Mouse (Mus musculus) cerebral cortex, adult 2 months (tissue): ENCODE results near the gene Pmpca.

Experiments used
- whole genome bisulfite sequencing: fragments of 180-500 bp; shearing (Covaris S2); methylation state at CpG from one replicate; pipeline ENCODE4 v1.1.7; 2018; 5-methylcytosine and 5-hydroxymethylcytosine counted together

Pmpca gene

DNA sequence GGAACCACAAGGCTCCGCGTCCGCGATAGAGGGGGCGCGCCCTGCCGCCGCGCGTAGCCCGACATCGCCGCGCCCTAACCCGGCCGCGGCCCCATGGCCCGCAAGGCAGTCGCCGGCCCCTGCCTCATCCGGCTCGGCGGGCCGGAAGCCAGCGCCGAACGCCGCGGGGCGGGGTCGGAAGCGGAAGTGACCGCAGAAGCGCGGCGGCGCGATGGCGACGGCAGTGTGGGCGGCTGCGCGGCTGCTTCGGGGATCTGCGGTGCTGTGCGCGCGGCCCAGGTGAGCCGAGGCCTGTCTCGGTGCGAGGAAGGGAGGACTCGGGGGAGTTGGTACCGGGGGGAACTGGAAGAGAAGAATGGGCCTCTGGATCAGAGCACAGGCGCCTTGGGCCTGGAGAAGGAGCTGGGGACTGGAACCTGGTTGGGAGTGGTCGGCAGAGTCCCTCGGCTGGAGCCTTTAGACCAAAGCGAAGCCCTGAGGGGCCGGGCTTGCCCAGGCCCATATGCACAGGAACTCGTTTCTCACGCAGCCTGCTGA lies at the start of gene Pmpca, which contains the start of gene Entr1:
Gene Pmpca, plus strand, starts transcription at position 186 of the 537 bp plus-strand sequence.
Gene Entr1, minus strand, starts transcription at position 163 of the 537 bp plus-strand sequence.
- WGBS, result under 1% methylated on average over 59 of the region's 60 CpGs

- 44% methylated on average over 2 of the region's 2 CpGs for WGBS
These were observed 47.6 kb upstream of the Pmpca start for GRCm38 (mm10) chr2:26341510-26341981.

- WGBS, result 36% methylated on average over 10 of the region's 10 CpGs
These were observed 47.1 kb upstream of the Pmpca start for GRCm38 (mm10) chr2:26342044-26342443.

- WGBS, result 71% methylated on average over 11 of the region's 11 CpGs
These were observed 46.3 kb upstream of the Pmpca start for GRCm38 (mm10) chr2:26342609-26343490.

- 61% methylated on average over 6 of the region's 6 CpGs for WGBS
These were observed 40.9 kb upstream of the Pmpca start for GRCm38 (mm10) chr2:26348241-26348640.

DNA sequence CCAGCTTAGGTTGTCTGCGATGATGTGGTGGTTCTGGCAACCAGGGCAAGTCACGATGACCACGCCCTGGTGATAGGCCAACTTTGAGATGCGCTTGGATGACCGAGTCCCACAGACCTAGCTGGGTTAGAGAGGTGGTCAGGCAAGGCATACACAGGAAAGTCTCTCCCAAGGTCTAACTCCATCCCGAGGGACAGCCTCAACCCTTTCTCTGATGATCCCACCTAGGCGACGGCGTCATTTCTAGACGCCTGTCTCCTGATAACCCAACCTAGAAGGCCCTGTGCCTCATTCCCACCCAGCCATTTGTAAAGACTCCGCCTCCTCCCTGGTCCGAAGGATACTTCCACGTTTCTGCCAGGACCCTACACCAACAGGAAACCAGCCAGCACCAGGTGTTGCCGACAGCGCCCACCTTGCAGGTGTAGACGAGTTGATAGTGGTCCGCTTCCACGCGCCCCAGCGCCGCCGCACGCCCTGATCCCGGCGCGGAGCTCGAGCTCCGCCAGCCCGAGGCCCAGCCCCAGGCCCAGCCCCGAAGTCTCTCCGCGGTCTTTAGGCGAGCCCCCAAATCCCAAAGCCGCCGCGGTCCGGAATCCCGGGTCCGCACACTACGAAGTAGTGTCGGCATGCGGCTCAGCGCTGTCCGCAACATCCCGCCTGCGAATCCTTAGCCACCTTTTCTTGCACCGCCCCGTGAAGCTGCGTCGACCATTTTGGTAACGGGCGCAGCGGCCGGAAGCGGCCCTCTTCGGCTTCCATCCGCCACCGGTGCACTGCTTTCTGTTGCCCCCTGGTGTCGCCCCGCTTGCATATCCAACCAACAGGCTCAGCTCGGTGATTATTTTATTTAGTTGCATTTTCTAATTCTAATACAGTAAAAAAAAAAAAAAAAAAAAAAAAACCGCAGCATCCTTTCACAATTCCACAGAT lies 37.5 kb upstream of the Pmpca start, which contains the start of gene Dnlz:
Gene Dnlz, minus strand, starts transcription at position 753 of the 933 bp plus-strand sequence.
- 2% methylated on average over 62 of the region's 62 CpGs for WGBS

- 2% methylated on average over 36 of the region's 36 CpGs for WGBS
These were observed 36.7 kb upstream of the Pmpca start for GRCm38 (mm10) chr2:26352291-26352910.

DNA sequence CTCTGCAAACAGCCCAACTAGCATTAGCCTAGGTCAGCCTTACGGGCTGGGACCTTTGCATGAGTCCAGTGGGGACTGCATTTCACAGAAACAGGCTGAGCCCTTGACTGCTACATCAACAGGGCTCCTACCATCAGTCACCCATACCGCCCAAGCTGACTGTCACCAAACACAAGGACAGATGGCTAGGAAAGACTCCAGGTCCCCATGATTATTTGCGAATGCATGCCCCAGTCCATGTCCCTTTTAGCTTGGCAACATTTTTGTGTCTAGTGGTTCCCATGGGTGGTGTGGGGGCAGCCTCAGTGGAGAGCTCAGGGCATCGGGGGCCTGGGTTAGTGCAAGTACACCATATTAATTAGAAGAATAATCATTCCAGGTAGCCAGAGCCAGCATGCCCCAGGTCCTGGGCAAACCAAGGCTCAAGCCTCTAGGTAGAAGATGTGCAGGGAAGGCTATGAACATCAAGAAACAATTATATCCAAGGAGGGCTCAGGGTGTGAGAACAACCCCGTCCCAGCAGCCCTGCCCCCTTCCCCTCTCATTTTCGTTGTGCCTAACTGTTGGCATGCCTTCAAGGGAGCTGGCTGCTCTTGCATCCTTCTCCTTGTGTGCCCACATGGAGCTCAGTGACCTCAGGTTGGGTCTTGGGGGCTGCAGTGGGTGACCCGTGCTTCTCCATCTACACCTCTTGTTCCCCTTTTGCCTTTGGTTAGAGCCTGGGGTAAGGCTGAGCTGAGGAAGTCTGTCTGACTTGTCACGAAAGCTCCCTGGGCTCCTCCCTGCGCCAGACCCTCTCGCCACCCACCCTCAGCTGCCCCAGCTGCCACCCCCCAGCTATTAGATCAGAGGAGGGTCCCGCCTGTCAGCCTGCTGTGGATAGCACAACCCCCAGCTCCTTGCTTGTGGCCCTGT lies 35.8 kb upstream of the Pmpca start:
- WGBS, result 74% methylated on average over 11 of the region's 11 CpGs

DNA sequence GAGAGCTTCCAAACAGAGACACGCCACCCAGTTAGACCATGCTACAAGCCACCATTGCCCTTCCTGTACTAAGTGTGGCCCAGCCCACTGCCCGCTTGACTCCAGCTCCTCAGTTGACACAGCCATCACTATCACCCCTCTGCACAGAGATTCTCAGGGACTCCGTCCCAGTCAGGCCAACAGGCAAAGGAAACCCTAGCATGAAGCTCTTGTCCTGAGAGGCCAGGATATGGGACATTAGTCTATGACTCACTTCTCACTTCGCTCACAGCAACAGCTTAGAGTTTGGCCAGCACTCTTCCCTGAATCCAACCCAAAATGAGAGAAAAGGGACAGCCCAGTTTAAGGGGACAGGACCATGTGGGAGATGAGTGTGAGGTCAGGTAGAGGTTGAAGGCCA lies 34.7 kb upstream of the Pmpca start:
- WGBS, result 92% methylated on average over 4 of the region's 4 CpGs

DNA sequence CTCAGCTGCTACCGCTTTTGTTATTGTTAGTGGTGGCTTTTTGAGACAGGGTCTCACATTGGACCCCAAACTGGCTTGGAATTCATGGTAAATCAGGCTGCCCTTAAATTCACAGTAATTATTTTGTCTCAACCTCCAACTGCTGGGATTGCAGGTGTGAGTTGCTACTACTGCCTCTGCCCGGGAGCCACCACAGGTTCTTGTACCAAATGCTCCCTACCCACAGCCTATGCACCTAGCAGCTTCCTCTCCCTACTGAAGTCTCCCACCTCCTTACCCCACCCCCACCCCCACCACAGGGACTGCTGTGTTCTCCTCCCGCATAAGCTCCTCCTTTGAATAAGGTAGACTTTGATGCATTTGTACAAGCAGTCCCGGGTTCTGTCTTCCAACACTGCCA lies 32.9 kb upstream of the Pmpca start:
- WGBS, result 80% methylated on average over 4 of the region's 4 CpGs

DNA sequence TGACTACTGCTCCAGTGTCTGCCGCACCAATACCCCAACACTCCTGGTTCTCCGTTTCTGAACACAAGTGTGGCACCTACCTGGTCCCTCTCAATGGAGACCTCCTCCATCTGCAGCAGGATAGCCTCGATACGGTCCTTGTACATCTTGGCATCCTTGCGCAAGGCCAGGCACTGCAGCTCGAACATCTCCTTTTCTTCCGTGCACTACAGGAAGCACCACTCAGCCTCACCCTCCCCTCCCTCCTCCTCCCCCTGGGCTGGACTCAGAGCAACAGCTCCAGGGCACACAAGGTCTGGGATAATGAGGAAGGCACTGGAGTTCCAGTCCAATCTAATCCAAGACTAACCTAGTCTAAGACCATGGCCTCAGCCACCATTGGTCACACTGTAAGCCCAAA lies 32.5 kb upstream of the Pmpca start:
- 72% methylated on average over 7 of the region's 7 CpGs for WGBS

GRCm38 (mm10) chr2:26357484-26357883 lies 31.7 kb upstream of the Pmpca start:
- WGBS, result 65% methylated on average over 15 of the region's 15 CpGs

- WGBS, result 76% methylated on average over 13 of the region's 13 CpGs
These were observed 30.3 kb upstream of the Pmpca start for GRCm38 (mm10) chr2:26358667-26359320.

- 65% methylated on average over 6 of the region's 6 CpGs for WGBS
These were observed 29.2 kb upstream of the Pmpca start for GRCm38 (mm10) chr2:26359983-26360382.

GRCm38 (mm10) chr2:26360772-26361171 lies 28.4 kb upstream of the Pmpca start, which contains the start of gene Card9:
Card9 (minus strand) TSS chr2:26360918.
- 67% methylated on average over 3 of the region's 3 CpGs for WGBS

DNA sequence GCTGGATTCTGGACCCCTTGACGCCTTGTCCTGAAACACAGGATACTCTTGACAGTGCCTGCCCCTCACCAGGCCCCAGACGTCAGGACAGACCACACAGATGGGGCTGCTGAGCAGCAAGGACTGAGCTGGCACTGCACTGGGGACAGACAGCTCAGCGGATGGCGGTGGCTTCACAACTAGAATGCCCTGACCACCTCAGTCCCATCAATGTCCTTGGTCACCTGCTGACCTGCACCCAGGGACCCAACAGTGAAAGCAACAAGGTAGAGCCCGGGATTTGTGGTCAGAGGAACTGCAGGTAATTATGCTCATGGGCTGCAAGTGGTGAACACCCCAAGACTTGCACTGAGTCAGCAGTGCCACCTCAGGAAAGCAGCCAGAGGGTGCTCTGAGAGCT lies 26.1 kb upstream of the Pmpca start:
- WGBS, result 85% methylated on average over 5 of the region's 5 CpGs

DNA sequence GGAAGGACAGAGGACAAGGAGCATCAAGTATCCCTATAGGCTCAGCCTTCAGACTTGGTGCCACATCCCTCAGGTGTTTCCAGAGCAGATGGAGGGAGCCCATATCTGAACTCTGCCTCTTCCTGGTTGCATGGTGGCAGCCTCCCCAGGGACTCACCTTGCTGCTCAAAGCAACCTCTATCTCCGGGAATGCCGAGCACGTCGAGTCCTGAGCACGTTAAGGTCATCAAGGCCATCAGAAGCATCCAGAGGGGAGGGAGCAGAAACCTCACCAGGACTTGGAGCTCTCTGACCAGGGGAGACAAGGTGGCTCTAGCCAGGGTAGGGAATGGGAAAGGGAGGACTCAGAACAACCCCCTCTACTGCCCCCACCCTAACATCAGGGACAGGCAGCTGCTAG lies 25.7 kb upstream of the Pmpca start:
- WGBS, result 93% methylated on average over 5 of the region's 5 CpGs

DNA sequence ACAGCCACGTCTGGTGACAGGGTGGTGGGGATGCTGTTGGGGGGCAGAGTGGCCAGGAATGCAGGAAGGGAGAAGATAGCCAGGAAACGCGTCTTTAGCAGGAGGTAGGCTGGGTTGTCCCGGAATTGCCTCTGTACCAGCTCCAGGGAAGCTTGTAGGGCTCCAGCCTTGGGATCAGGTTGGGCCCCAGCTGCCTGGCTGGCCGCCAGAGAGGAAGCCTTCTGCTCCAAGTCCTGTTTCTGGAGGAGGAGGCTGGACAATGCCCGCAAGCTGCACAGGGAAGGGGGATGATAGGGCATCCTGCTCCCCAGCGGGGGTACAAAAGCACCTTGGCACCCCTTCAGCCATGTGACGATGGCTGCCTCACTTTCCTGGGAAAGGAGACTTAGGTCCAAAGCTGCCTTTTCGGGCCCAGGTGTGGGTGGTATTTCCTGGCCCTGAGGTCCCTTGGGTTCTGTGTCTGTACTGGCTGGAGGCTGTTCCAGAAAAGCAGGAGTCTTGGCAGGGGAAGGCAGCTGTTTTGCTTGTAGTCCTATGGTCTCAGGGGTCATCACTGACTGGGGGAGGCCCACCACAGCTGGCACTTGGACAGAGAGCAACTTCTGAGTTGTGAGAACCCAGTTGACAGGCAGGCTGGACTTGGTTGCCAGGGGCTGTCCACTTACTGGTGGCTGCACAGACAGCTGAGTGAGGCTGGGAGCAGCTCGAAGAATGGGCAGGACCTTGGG lies 24.2 kb upstream of the Pmpca start:
- 43% methylated on average over 10 of the region's 10 CpGs for WGBS

DNA sequence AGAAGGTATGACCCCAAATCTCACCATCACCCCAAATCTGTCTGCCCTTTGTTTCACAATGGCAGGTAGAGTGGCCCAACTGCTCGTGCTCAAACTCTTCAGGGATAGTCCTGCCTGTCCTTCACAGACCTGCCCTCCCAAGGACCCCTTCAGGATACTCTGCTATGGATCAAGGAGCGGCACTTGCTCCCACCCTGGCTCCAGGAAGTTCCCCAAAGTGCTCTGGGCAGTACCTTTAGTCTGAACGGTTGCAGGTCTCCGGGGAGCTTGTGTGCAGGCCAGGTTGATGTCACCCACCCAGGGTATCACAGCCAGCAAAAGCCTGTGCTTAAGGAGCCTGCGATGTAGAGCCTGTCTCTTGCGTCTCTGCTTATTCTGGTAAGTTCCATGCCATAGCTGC lies 21.2 kb upstream of the Pmpca start:
- 93% methylated on average over 6 of the region's 6 CpGs for WGBS
